Mouse (Mus musculus) heart, postnatal 25 days (tissue): ENCODE data around the gene Usp33. TPM values are rescaled to one million over a fixed set of nuclear protein-coding genes. Genes with fewer than 3 reads are reported as not detected.
A peak's percentile ranks its signal among the peaks of the same experiment; 100 is the strongest.

Experiments used
- DNase-seq: peaks from one replicate; pipeline ENCODE4 v3.0.0; 2022; ENCODE audit warnings: low spot score
- intact Hi-C: fragments of 180-260 bp; cut with DNase I; formaldehyde crosslinking; loops from one replicate; pipeline ENCODE4 v1.15.1; 2025
- total RNA-seq, 2 experiments: library from RNA; stranded (reverse); gene quantifications; 2 replicates each; pipeline ENCODE4 v1.2.3; 2021

Usp33 gene
- total RNA-seq, 2 experiments from 2014 or later = 22.3 to 25.2 TPM

- intact Hi-C loops = loop anchor here (5.0 kb wide), 1 partner anchor 135 kb away; no protein-coding TSS in a partner anchor
- no peak for DNase-seq
Observed at GRCm38 (mm10) chr3:152396988-152397314, 50.7 kb downstream of the Usp33 start.

GRCm38 (mm10) chr3:152397335-152397940 is 51.2 kb downstream of the Usp33 start:
- intact Hi-C loops = loop anchor here (5.0 kb wide), 1 partner anchor 135 kb away; no protein-coding TSS in a partner anchor
- DNase-seq = no peak

GRCm38 (mm10) chr3:152400441-152400840 is 54.2 kb downstream of the Usp33 start:
- no peak for DNase-seq
- intact Hi-C loops = no loop called here

- DNase-seq = no peak
- intact Hi-C loops = no loop called here
Observed at GRCm38 (mm10) chr3:152400875-152401274, 54.6 kb downstream of the Usp33 start.

GRCm38 (mm10) chr3:152401964-152402670 is 55.8 kb downstream of the Usp33 start:
- intact Hi-C loops = no loop called here
- peak; percentile 39 for DNase-seq

GRCm38 (mm10) chr3:152402671-152403066 is 56.4 kb downstream of the Usp33 start:
- no peak for DNase-seq
- intact Hi-C loops = no loop called here

GRCm38 (mm10) chr3:152403827-152404226 is 57.5 kb downstream of the Usp33 start:
- intact Hi-C loops = no loop called here
- no peak for DNase-seq

GRCm38 (mm10) chr3:152405420-152405819 is 59.1 kb downstream of the Usp33 start:
- DNase-seq = no peak
- intact Hi-C loops = loop anchor here (5.0 kb wide), 1 partner anchor 37 kb away; no protein-coding TSS in a partner anchor

GRCm38 (mm10) chr3:152405978-152406640 is 59.8 kb downstream of the Usp33 start:
- intact Hi-C loops = loop anchor here (5.0 kb wide), 1 partner anchor 36 kb away; no protein-coding TSS in a partner anchor
- no peak for DNase-seq

GRCm38 (mm10) chr3:152410980-152411551 is 64.8 kb downstream of the Usp33 start:
- no peak for DNase-seq
- intact Hi-C loops = no loop called here

GRCm38 (mm10) chr3:152412362-152412761 is 66.1 kb downstream of the Usp33 start:
- intact Hi-C loops = no loop called here
- no peak for DNase-seq

- intact Hi-C loops = no loop called here
- no peak for DNase-seq
Observed at GRCm38 (mm10) chr3:152428925-152429324, 82.6 kb downstream of the Usp33 start.

GRCm38 (mm10) chr3:152432677-152433076 is 86.4 kb downstream of the Usp33 start:
- intact Hi-C loops = no loop called here
- no peak for DNase-seq

- DNase-seq = no peak
- intact Hi-C loops = no loop called here
Observed at GRCm38 (mm10) chr3:152435590-152435989, 89.3 kb downstream of the Usp33 start.

GRCm38 (mm10) chr3:152438068-152438467 is 91.8 kb downstream of the Usp33 start:
- intact Hi-C loops = no loop called here

GRCm38 (mm10) chr3:152442795-152443194 is 96.5 kb downstream of the Usp33 start:
- intact Hi-C loops = loop anchor here (5.0 kb wide), 1 partner anchor 35 kb away; no protein-coding TSS in a partner anchor
- DNase-seq = no peak

More at GRCm38 (mm10) chr3:152438068-152438467, 91.8 kb downstream of the Usp33 start:
- no peak for DNase-seq

Other genes with a start within 250 kb of the Usp33 start
- gene Gipc2, start 180.2 kb upstream of the Usp33 start, total RNA-seq = 1 to 10 TPM; 3.6 to 4.0 TPM
- gene Dnajb4, start 136.2 kb upstream of the Usp33 start, total RNA-seq = 100 to 1,000 TPM in 1 of 2 experiments, 10 to 100 TPM in 1; 87.8 to 113 TPM
- gene Fubp1, start 136.1 kb upstream of the Usp33 start, total RNA-seq = 10 to 100 TPM; 54.6 to 58.4 TPM
- 100 to 1,000 TPM; 324 to 334 TPM for gene Nexn, start 80.1 kb upstream of the Usp33 start, total RNA-seq
- gene Miga1, start 6.1 kb upstream of the Usp33 start, total RNA-seq = 10 to 100 TPM in 1 of 2 experiments, 1 to 10 TPM in 1; 9.6 to 10.3 TPM
- gene Zzz3, start 49.0 kb downstream of the Usp33 start, total RNA-seq = 10 to 100 TPM; 22.8 to 23.5 TPM